Mouse (Mus musculus) midbrain, embryonic 16.5 days (tissue): ENCODE measurements around the gene Zfp536. TPM values are rescaled to one million over a fixed set of nuclear protein-coding genes. Genes with fewer than 3 reads are reported as not detected.

ENCODE experiments used
- ATAC-seq: fragments of 200-750 bp; cut with Nextera tagmentation; 2 replicates; pipeline ENCODE4 v1.8.0; 2017; ENCODE audit warnings: moderate TSS enrichment
- H3K27ac ChIP-seq: fragments of 300-500 bp; sonication (generic); 2 replicates; pipeline ENCODE4 v1.5.1; 2014; ENCODE audit warnings: mild to moderate bottlenecking, low read length, mixed read lengths
- H3K27me3 ChIP-seq: fragments of 300-500 bp; sonication (generic); 2 replicates; pipeline ENCODE4 v1.6.1; 2014; ENCODE audit warnings: low read depth, low read length, mixed read lengths; ENCODE audit not compliant: control insufficient read depth, insufficient read depth
- H3K36me3 ChIP-seq: fragments of 300-500 bp; sonication (generic); 2 replicates; pipeline ENCODE4 v1.6.1; 2014; ENCODE audit warnings: mild to moderate bottlenecking, low read length, moderate library complexity, mixed read lengths; ENCODE audit not compliant: control insufficient read depth, insufficient read depth
- H3K4me1 ChIP-seq: fragments of 300-500 bp; sonication (generic); 2 replicates; pipeline ENCODE4 v1.6.1; 2014; ENCODE audit warnings: mild to moderate bottlenecking, low read length, mixed read lengths; ENCODE audit not compliant: control insufficient read depth, insufficient read depth
- H3K4me2 ChIP-seq: fragments of 300-500 bp; sonication (generic); 2 replicates; pipeline ENCODE4 v1.6.1; 2014; ENCODE audit warnings: mild to moderate bottlenecking, low read length, mixed read lengths
- H3K4me3 ChIP-seq: fragments of 300-500 bp; sonication (generic); 2 replicates; pipeline ENCODE4 v1.5.1; 2014; ENCODE audit warnings: low read depth, mild to moderate bottlenecking, low read length, moderate library complexity, mixed read lengths
- H3K9ac ChIP-seq: fragments of 300-500 bp; sonication (generic); 2 replicates; pipeline ENCODE4 v1.6.1; 2014; ENCODE audit warnings: low read depth, low read length, mixed read lengths
- H3K9me3 ChIP-seq: fragments of 300-500 bp; sonication (generic); replicated peaks from 2 replicates; pipeline ENCODE4 v1.6.1; 2014; ENCODE audit warnings: mild to moderate bottlenecking, low read length, mixed read lengths; ENCODE audit not compliant: control insufficient read depth, poor library complexity, severe bottlenecking
- WGBS: fragments of 180-500 bp; shearing (Covaris S2); extraction: QIAGEN DNeasy Blood & Tissue Kit; methylation state at CpG from one replicate; pipeline ENCODE4 v1.1.7; 2014; 5-methylcytosine and 5-hydroxymethylcytosine counted together
- polyA plus RNA-seq: library from polyadenylated mRNA; unstranded; fragments of >200 nt; fragmentation: Nextera tagmentation; extraction: Ambion mirVana; gene quantifications from 2 replicates; pipeline ENCODE4 v1.2.1, GENCODE M21; 2015

The Zfp536 gene
- polyA plus RNA-seq, 1 experiment from 2014 or later, result 24.4 TPM

DNA sequence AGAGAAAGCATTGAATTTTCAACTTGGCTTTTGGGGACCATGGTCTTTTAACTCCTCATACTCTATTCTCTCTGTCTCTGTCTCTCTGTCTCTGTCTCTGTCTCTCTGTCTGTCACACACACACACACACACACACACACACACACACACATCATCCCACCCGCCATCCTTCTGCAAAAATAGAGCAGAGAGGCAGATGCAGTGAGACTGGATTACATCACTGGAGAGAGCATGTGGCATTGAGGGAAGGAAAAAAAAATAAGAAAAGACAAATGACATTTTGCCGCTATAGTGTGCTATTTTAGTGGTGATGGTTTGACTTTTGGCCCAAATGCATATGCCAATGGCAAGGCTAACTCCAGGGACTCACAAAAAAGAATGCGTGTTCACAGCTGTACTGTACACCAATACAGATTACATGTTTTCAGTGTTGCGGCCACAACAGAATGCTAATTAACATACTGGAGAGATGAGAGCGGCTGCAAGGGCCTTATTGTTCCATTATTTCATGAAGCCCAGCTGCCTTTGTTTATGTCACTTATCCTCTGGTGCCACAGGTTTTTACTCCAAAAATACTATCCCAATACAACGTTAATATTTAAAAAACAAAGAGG, 145.4 kb downstream of the Zfp536 start:
- no peak for ATAC-seq
- H3K36me3 ChIP-seq, result no peaks in the 10 kb centered on the region
- H3K9ac ChIP-seq, result peak overlapping the region; percentile 5; the same call in 1 of the 2 replicates
- no peak overlapping the region for H3K4me2 ChIP-seq
- peaks cover 19% of the 10 kb centered on the region for H3K4me1 ChIP-seq
- no peaks in the 10 kb centered on the region for H3K27me3 ChIP-seq
- no peak overlapping the region for H3K4me3 ChIP-seq
- WGBS, result 26% methylated on average over 6 of the region's 6 CpGs
- peak overlapping the region; percentile 61 for H3K27ac ChIP-seq
- H3K9me3 ChIP-seq, result no peaks in the 10 kb centered on the region

DNA sequence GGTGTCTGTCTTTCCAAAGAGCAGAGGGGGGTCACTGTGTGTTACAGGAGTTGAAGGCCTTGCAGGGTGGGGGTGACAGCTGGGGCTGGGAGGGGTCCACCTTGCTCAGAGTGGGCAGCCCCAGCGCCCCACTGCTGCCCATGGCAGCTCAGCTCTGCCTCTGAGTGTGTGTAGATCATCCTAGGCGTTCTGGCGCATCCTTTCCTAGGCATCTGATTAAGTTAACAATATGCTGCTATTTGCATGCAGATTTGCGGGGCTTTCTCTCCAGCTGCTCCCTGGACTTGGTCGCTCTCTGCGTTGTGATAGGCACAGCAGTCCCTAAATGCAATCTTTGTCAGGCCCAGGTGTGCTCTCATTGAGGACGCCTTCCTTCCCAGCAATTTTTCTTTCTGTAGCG, 147.7 kb downstream of the Zfp536 start:
- Histone ChIP-seq H3K27me3 (no peaks in the 10 kb centered on the region), H3K4me1 (peaks cover 19% of the 10 kb centered on the region), H3K36me3 (no peaks in the 10 kb centered on the region), H3K9me3 (no peaks in the 10 kb centered on the region), H3K4me2 (peak overlapping the region; percentile 32), H3K4me3 (no peak overlapping the region), H3K27ac (peak overlapping the region; percentile 74), H3K9ac (0 out of 2 replicates have a peak overlapping the region, but pooled peaks have one; percentile 21)
- ATAC-seq, result no peak
- 17% methylated on average over 8 of the region's 8 CpGs for WGBS

DNA sequence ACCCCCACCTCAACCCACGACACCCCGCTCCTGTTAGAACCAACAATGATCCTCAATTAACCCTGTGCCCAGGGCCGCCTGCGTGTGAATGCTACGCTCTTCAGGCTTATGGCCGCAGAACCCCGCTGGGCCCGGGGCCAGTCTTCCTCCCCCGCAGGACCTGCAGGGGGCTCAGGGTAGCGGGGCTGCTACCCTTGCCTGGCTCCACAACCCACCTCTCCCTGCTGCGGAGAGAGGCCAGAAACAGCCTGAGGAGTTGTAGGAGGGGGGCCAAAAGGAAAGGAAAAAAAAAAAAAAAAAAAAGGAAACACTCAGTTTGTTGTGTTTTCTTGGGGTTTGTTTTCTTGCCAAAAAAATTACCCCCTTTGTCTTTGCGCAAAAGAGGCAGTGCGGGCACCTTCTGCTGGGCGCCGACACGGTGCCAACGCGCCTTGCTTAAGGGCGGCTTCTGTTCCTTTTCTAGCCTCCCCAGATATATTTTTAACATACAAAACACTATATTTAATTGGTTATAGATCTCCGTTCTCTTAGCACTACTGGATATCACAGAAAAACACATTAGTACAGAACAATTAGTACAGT, 148.6 kb downstream of the Zfp536 start:
- Histone ChIP-seq H3K4me3 (peak overlapping the region; percentile 55), H3K9ac (peak overlapping the region; percentile 81), H3K27ac (peak overlapping the region; percentile 86), H3K4me1 (peaks cover 19% of the 10 kb centered on the region), H3K36me3 (no peaks in the 10 kb centered on the region), H3K4me2 (peak overlapping the region; percentile 84), H3K27me3 (no peaks in the 10 kb centered on the region), H3K9me3 (no peaks in the 10 kb centered on the region)
- 3% methylated on average over 20 of the region's 20 CpGs for WGBS
- peak; percentile 69; the same call in 1 of the 2 replicates for ATAC-seq

- H3K9me3 ChIP-seq, result no peaks in the 10 kb centered on the region
Observed at GRCm38 (mm10) chr7:37623903-37624758, 149.3 kb downstream of the Zfp536 start.

GRCm38 (mm10) chr7:37619254-37619653, 154.2 kb downstream of the Zfp536 start:
- Histone ChIP-seq H3K27me3 (no peaks in the 10 kb centered on the region), H3K9ac (no peak overlapping the region), H3K36me3 (no peaks in the 10 kb centered on the region), H3K27ac (no peak overlapping the region), H3K4me3 (no peak overlapping the region), H3K4me1 (peaks cover 3% of the 10 kb centered on the region; the same call in 1 of the 2 replicates), H3K4me2 (no peak overlapping the region), H3K9me3 (no peaks in the 10 kb centered on the region)
- 52% methylated on average over 7 of the region's 7 CpGs for WGBS
- no peak for ATAC-seq

More at GRCm38 (mm10) chr7:37623903-37624758, 149.3 kb downstream of the Zfp536 start:
- no peaks in the 10 kb centered on the region for H3K36me3 ChIP-seq
- WGBS, result under 1% methylated on average over 41 of the region's 62 CpGs
- peaks cover 19% of the 10 kb centered on the region for H3K4me1 ChIP-seq
- H3K9ac ChIP-seq, result peak overlapping the region; percentile 81
- H3K4me2 ChIP-seq, result peak overlapping the region; percentile 84
- H3K27ac ChIP-seq, result peak overlapping the region; percentile 86
- peak; percentile 77 for ATAC-seq
- H3K4me3 ChIP-seq, result peak overlapping the region; percentile 55
- no peaks in the 10 kb centered on the region for H3K27me3 ChIP-seq

- Histone ChIP-seq H3K9ac (no peak overlapping the region), H3K27me3 (no peaks in the 10 kb centered on the region), H3K4me1 (no peaks in the 10 kb centered on the region), H3K27ac (no peak overlapping the region), H3K4me2 (no peak overlapping the region), H3K9me3 (no peaks in the 10 kb centered on the region), H3K4me3 (no peak overlapping the region), H3K36me3 (no peaks in the 10 kb centered on the region)
- WGBS, result 92% methylated on average over 2 of the region's 2 CpGs
- no peak for ATAC-seq
Observed at GRCm38 (mm10) chr7:37617880-37618279, 155.6 kb downstream of the Zfp536 start.

GRCm38 (mm10) chr7:37615932-37616331, 157.5 kb downstream of the Zfp536 start:
- Histone ChIP-seq H3K27ac (no peak overlapping the region), H3K9ac (no peak overlapping the region), H3K4me1 (no peaks in the 10 kb centered on the region), H3K36me3 (no peaks in the 10 kb centered on the region), H3K4me2 (no peak overlapping the region), H3K27me3 (no peaks in the 10 kb centered on the region), H3K4me3 (no peak overlapping the region), H3K9me3 (no peaks in the 10 kb centered on the region)
- no peak for ATAC-seq
- 72% methylated on average over 4 of the region's 4 CpGs for WGBS

DNA sequence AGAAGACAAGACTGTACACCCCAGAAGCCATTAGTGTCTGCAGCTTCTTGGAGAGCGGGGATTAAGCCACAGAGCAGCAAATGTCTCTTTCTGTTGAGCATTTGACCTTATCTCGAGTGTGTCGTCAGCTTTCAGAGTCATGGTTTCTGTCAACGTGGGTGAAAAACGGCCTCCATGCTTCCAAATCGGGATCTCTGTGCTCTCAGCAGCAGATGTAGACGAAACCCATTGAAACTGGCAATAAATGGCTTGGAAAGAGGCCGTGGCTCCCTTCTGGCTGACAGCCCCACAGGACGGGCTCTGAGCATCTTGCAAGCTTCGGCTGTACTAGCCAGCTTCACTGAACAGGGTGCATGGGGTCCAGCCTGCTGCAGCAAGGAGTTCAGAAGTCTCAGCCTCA, 159.1 kb downstream of the Zfp536 start:
- H3K27ac ChIP-seq, result no peak overlapping the region
- H3K4me2 ChIP-seq, result no peak overlapping the region
- H3K4me3 ChIP-seq, result no peak overlapping the region
- H3K36me3 ChIP-seq, result no peaks in the 10 kb centered on the region
- no peaks in the 10 kb centered on the region for H3K4me1 ChIP-seq
- no peak overlapping the region for H3K9ac ChIP-seq
- ATAC-seq, result no peak
- WGBS, result 70% methylated on average over 10 of the region's 10 CpGs
- H3K27me3 ChIP-seq, result no peaks in the 10 kb centered on the region
- no peaks in the 10 kb centered on the region for H3K9me3 ChIP-seq

DNA sequence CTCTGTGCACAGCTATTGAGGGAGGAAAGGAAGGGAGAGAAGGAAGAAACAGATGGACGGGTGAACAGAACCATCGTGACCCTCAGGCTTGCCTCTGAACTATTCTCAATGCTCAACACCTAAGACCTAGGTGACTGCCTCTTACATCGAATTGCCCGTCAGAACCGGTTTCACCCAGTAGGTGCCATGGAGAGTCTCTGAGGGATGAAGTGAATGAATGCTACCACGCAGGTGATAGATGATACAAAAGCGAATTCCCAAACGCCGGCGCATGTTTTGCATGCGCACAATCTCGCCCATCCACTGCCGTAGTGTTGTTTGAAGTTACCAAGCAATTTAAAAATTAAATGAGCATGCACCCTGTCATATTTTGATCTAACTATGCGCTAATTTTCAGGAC, 164.9 kb downstream of the Zfp536 start:
- Histone ChIP-seq H3K4me2 (no peak overlapping the region), H3K36me3 (no peaks in the 10 kb centered on the region), H3K4me3 (no peak overlapping the region), H3K4me1 (no peaks in the 10 kb centered on the region), H3K27me3 (no peaks in the 10 kb centered on the region), H3K9ac (no peak overlapping the region), H3K27ac (no peak overlapping the region), H3K9me3 (no peaks in the 10 kb centered on the region)
- WGBS, result 91% methylated on average over 14 of the region's 14 CpGs
- ATAC-seq, result no peak
